In the genomic region with DNA sequence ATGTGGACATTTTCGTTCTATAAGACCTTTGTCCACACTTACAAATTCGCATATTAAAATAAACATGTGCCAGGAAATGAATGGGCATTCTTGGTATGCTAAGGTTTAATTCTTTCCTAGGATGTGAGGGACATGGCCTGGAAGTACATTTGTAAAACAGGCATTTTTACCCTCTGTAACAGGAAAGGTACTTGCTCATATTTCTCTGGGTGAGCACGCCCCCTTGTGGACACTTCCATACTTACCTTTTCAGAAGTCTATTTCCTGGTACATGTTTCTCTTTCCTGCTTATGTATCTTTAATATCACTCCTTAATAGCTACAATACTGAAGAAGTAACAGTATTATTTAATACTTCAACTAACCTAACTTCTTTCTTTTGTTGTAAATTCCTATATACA, we compare ENCODE assay signal across 9 mouse cellular contexts.
A peak's percentile ranks its signal among the peaks of the same experiment; 100 is the strongest.
DNase-seq lines count a peak whose midpoint lies in the region; ATAC-seq and TF ChIP-seq lines count a peak whose summit lies in the region.
"Had no signal": no experiment of that assay in that cellular context is flagged by ENCODE, and none has a peak within 500 bp of the region (broad histone marks: within the 10 kb centered on the region; RNA-seq: fewer than 3 reads in every experiment).

No protein-coding gene starts in this region.

- 61% methylated on average over 3 of the region's 3 CpGs for WGBS in hindbrain, embryonic 11.5 days
- 59% methylated on average over 3 of the region's 3 CpGs for WGBS in hindbrain, embryonic 12.5 days

- H3K9ac ChIP-seq in hindbrain, embryonic 11.5 days (ENCODE audit: low read depth, low read length): no peak overlapping the region
- no peak overlapping the region for H3K9ac ChIP-seq in hindbrain, embryonic 12.5 days
- no peak overlapping the region for H3K9ac ChIP-seq in ES-Bruce4 (ENCODE audit: low read depth, poor library complexity, severe bottlenecking)

- H3K4me3 ChIP-seq in hindbrain, embryonic 11.5 days (ENCODE audit: low read depth, low read length): no peak overlapping the region
- no peak overlapping the region for H3K4me3 ChIP-seq in hindbrain, embryonic 12.5 days
- H3K4me3 ChIP-seq in ES-Bruce4 (ENCODE audit: low read depth, low read length): no peak overlapping the region

- no peaks in the 10 kb centered on the region for H3K36me3 ChIP-seq in hindbrain, embryonic 11.5 days (ENCODE audit: control insufficient read depth, insufficient read depth, low read length)
- no peaks in the 10 kb centered on the region for H3K36me3 ChIP-seq in hindbrain, embryonic 12.5 days
- no peaks in the 10 kb centered on the region for H3K36me3 ChIP-seq in ES-Bruce4 (ENCODE audit: control insufficient read depth, insufficient read depth, low read length, poor library complexity, severe bottlenecking)

- no peak for TF ChIP-seq POLR2A in ES-Bruce4 (IDR thresholded peaks at IDR 0.05; ENCODE audit: insufficient read depth, low read length)

- no peaks in the 10 kb centered on the region for H3K4me1 ChIP-seq in hindbrain, embryonic 11.5 days (replicated peaks; ENCODE audit: control insufficient read depth, insufficient read depth, low read length)
- H3K4me1 ChIP-seq in hindbrain, embryonic 12.5 days: no peaks in the 10 kb centered on the region
- no peaks in the 10 kb centered on the region for H3K4me1 ChIP-seq in ES-Bruce4 (ENCODE audit: control insufficient read depth, insufficient read depth, low read length)

- ATAC-seq in hindbrain, embryonic 11.5 days (ENCODE audit: low FRiP score): no peak
- ATAC-seq in hindbrain, embryonic 12.5 days (ENCODE audit: low FRiP score): no peak
- no peak for ATAC-seq in erythroid progenitor cell, adult 5-6 weeks (replicated peaks; ENCODE audit: low FRiP score, poor library complexity, severe bottlenecking)

- DNase-seq in hindbrain, embryonic 11.5 days (ENCODE audit: low spot score): peak; percentile 66
- peak; percentile 83 for DNase-seq in 3T3-L1 (ENCODE audit: low read depth, low spot score)
- DNase-seq in c-Kit-positive CD71-negative TER-119-negative erythroid progenitor cells, embryonic 14.5 days (ENCODE audit: low read depth): peak; percentile 45
- peak; percentile 47 for DNase-seq in hindlimb bud, embryonic 11.5 days (ENCODE audit: extremely low spot score, low read depth, low spot score)
- peak; percentile 75 for DNase-seq in lung, postnatal 36 days

- no peaks in the 10 kb centered on the region for H3K9me3 ChIP-seq in hindbrain, embryonic 11.5 days (ENCODE audit: control insufficient read depth, low read length)
- H3K9me3 ChIP-seq in hindbrain, embryonic 12.5 days (replicated peaks): no peaks in the 10 kb centered on the region
- H3K9me3 ChIP-seq in ES-Bruce4 (replicated peaks; ENCODE audit: control insufficient read depth, insufficient read depth, low read length, poor library complexity, severe bottlenecking): no peaks in the 10 kb centered on the region

- no peak for TF ChIP-seq EP300 in ES-Bruce4 (IDR thresholded peaks at IDR 0.05; ENCODE audit: insufficient read depth, low read depth, low read length)

- H3K27me3 ChIP-seq in hindbrain, embryonic 11.5 days (ENCODE audit: control insufficient read depth, insufficient read depth, low read length): no peaks in the 10 kb centered on the region
- H3K27me3 ChIP-seq in hindbrain, embryonic 12.5 days: no peaks in the 10 kb centered on the region
- no peaks in the 10 kb centered on the region for H3K27me3 ChIP-seq in ES-Bruce4 (ENCODE audit: control insufficient read depth, insufficient read depth, low read length, poor library complexity, severe bottlenecking)

- no peak overlapping the region for H3K27ac ChIP-seq in hindbrain, embryonic 11.5 days (ENCODE audit: low read depth, low read length)
- no peak overlapping the region for H3K27ac ChIP-seq in hindbrain, embryonic 12.5 days
- H3K27ac ChIP-seq in ES-Bruce4 (ENCODE audit: insufficient read depth, low read length): no peak overlapping the region
- H3K27ac ChIP-seq: macrophage had no signal

- no peak overlapping the region for H3K4me2 ChIP-seq in hindbrain, embryonic 11.5 days (replicated peaks; ENCODE audit: low read depth, low read length)
- H3K4me2 ChIP-seq in hindbrain, embryonic 12.5 days (replicated peaks): no peak overlapping the region

- peak; percentile 29 for TF ChIP-seq CTCF in ES-Bruce4 (IDR thresholded peaks at IDR 0.05; ENCODE audit: low read depth, low read length)
